Mouse (Mus musculus): ENCODE results near the gene Aarsd1. TPM values are rescaled to one million over a fixed set of nuclear protein-coding genes. Genes with fewer than 3 reads are reported as not detected.
A peak's percentile ranks its signal among the peaks of the same experiment; 100 is the strongest.
"Not testable (repeated sequence)": the region's sequence is repeated elsewhere in the genome, so short reads cannot be mapped to it uniquely, and the experiment has no call there.

Gene Aarsd1
- polyA plus RNA-seq, 1 experiment from 2014 or later, result 12.0 TPM

- H3K27ac ChIP-seq, result no peak overlapping the region
Observed at GRCm38 (mm10) chr11:101454702-101455101, 37.3 kb upstream of the Aarsd1 start.

GRCm38 (mm10) chr11:101452093-101452774 lies 34.8 kb upstream of the Aarsd1 start:
- Histone ChIP-seq H3K79me2 (ENCODE audit: inconsistent target) (peaks cover 89% of the 10 kb centered on the region), H3K36me3 (ENCODE audit: inconsistent target) (peaks cover 41% of the 10 kb centered on the region), H3K27ac (no peak overlapping the region), H3K4me3 (ENCODE audit: inconsistent target) (no peak overlapping the region)
- WGBS (ENCODE audit: missing documents), result 49% methylated on average over 10 of the region's 10 CpGs

More at GRCm38 (mm10) chr11:101454702-101455101, 37.3 kb upstream of the Aarsd1 start:
- no peak overlapping the region for H3K4me3 ChIP-seq (ENCODE audit: inconsistent target)
- peaks cover 65% of the 10 kb centered on the region for H3K36me3 ChIP-seq (ENCODE audit: inconsistent target)
- peaks cover 84% of the 10 kb centered on the region for H3K79me2 ChIP-seq (ENCODE audit: inconsistent target)
- 89% methylated on average over 6 of the region's 6 CpGs for WGBS (ENCODE audit: missing documents)

- Histone ChIP-seq H3K79me2 (ENCODE audit: inconsistent target) (peaks cover 82% of the 10 kb centered on the region), H3K27ac (no peak overlapping the region), H3K4me3 (ENCODE audit: inconsistent target) (no peak overlapping the region), H3K36me3 (ENCODE audit: inconsistent target) (peaks cover 34% of the 10 kb centered on the region)
- 91% methylated on average over 4 of the region's 10 CpGs for WGBS (ENCODE audit: missing documents)
Observed at GRCm38 (mm10) chr11:101451536-101451935, 34.1 kb upstream of the Aarsd1 start.

- Histone ChIP-seq H3K4me3 (ENCODE audit: inconsistent target) (no peak overlapping the region), H3K79me2 (ENCODE audit: inconsistent target) (peaks cover 70% of the 10 kb centered on the region), H3K36me3 (ENCODE audit: inconsistent target) (peaks cover 26% of the 10 kb centered on the region; the same call in 1 of the 2 replicates), H3K27ac (no peak overlapping the region)
- WGBS (ENCODE audit: missing documents), result 100% methylated on average over 2 of the region's 3 CpGs
Observed at GRCm38 (mm10) chr11:101450394-101450793, 33.0 kb upstream of the Aarsd1 start.

- Histone ChIP-seq H3K27ac (peak overlapping the region; percentile 83; the same call in 1 of the 2 replicates), H3K36me3 (ENCODE audit: inconsistent target) (peaks cover 23% of the 10 kb centered on the region; the same call in 1 of the 2 replicates), H3K4me3 (ENCODE audit: inconsistent target) (peak overlapping the region; percentile 85), H3K79me2 (ENCODE audit: inconsistent target) (peaks cover 67% of the 10 kb centered on the region)
- no CpG with 5 or more reads among the region's 4 CpGs for WGBS (ENCODE audit: missing documents)
Observed at GRCm38 (mm10) chr11:101449596-101449995, 32.2 kb upstream of the Aarsd1 start.

- Histone ChIP-seq H3K36me3 (ENCODE audit: inconsistent target) (peaks cover 26% of the 10 kb centered on the region; the same call in 1 of the 2 replicates), H3K4me3 (ENCODE audit: inconsistent target) (peak overlapping the region; percentile 85), H3K27ac (peak overlapping the region; percentile 83), H3K79me2 (ENCODE audit: inconsistent target) (peaks cover 67% of the 10 kb centered on the region)
- WGBS (ENCODE audit: missing documents), result 10% methylated on average over 4 of the region's 4 CpGs
Observed at GRCm38 (mm10) chr11:101448899-101449298, 31.5 kb upstream of the Aarsd1 start.

- Histone ChIP-seq H3K27ac (peak within 1 kb of the TSS; percentile 83), H3K36me3 (ENCODE audit: inconsistent target) (peaks cover 31% of the 10 kb centered on the region; the same call in 1 of the 2 replicates), H3K79me2 (ENCODE audit: inconsistent target) (peaks cover 67% of the 10 kb centered on the region), H3K4me3 (ENCODE audit: inconsistent target) (peak within 1 kb of the TSS; percentile 85)
- 3% methylated on average over 10 of the region's 10 CpGs for WGBS (ENCODE audit: missing documents)
Observed at GRCm38 (mm10) chr11:101448274-101448746, 30.9 kb upstream of the Aarsd1 start, which contains the start of gene Ifi35. TSS of gene Ifi35 (plus strand) at chr11:101448407.

GRCm38 (mm10) chr11:101447786-101448185 lies 30.4 kb upstream of the Aarsd1 start:
- Histone ChIP-seq H3K4me3 (ENCODE audit: inconsistent target) (no peak overlapping the region), H3K36me3 (ENCODE audit: inconsistent target) (peaks cover 27% of the 10 kb centered on the region; the same call in 1 of the 2 replicates), H3K79me2 (ENCODE audit: inconsistent target) (peaks cover 67% of the 10 kb centered on the region), H3K27ac (peak overlapping the region; percentile 83)
- 88% methylated on average over 5 of the region's 5 CpGs for WGBS (ENCODE audit: missing documents)

- 90% methylated on average over 2 of the region's 8 CpGs for WGBS (ENCODE audit: missing documents)
- not testable (repeated sequence) for H3K27ac ChIP-seq; H3K4me3 ChIP-seq (ENCODE audit: inconsistent target)
- Histone ChIP-seq H3K36me3 (ENCODE audit: inconsistent target) (peaks cover 18% of the 10 kb centered on the region; the same call in 1 of the 2 replicates), H3K79me2 (ENCODE audit: inconsistent target) (peaks cover 63% of the 10 kb centered on the region)
Observed at GRCm38 (mm10) chr11:101446860-101447259, 29.4 kb upstream of the Aarsd1 start.

GRCm38 (mm10) chr11:101446319-101446718 lies 28.9 kb upstream of the Aarsd1 start:
- WGBS (ENCODE audit: missing documents), result 86% methylated on average over 1 of the region's 1 CpGs
- Histone ChIP-seq H3K79me2 (ENCODE audit: inconsistent target) (peaks cover 57% of the 10 kb centered on the region), H3K27ac (no peak overlapping the region), H3K4me3 (ENCODE audit: inconsistent target) (no peak overlapping the region), H3K36me3 (ENCODE audit: inconsistent target) (peaks cover 18% of the 10 kb centered on the region; the same call in 1 of the 2 replicates)

- peak overlapping the region; percentile 43 for H3K27ac ChIP-seq
- H3K36me3 ChIP-seq (ENCODE audit: inconsistent target), result peaks cover 18% of the 10 kb centered on the region; the same call in 1 of the 2 replicates
- H3K79me2 ChIP-seq (ENCODE audit: inconsistent target), result peaks cover 27% of the 10 kb centered on the region
- H3K4me3 ChIP-seq (ENCODE audit: inconsistent target), result peak overlapping the region; percentile 95
- 0% methylated on average over 14 of the region's 14 CpGs for WGBS (ENCODE audit: missing documents)
Observed at GRCm38 (mm10) chr11:101442760-101443159, 25.3 kb upstream of the Aarsd1 start.

- under 1% methylated on average over 42 of the region's 42 CpGs for WGBS (ENCODE audit: missing documents)
- H3K36me3 ChIP-seq (ENCODE audit: inconsistent target), result peaks cover 18% of the 10 kb centered on the region; the same call in 1 of the 2 replicates
- peak within 1 kb of the TSS; percentile 95 for H3K4me3 ChIP-seq (ENCODE audit: inconsistent target)
- H3K27ac ChIP-seq, result peak within 1 kb of the TSS; percentile 43
- H3K79me2 ChIP-seq (ENCODE audit: inconsistent target), result peaks cover 27% of the 10 kb centered on the region
Observed at GRCm38 (mm10) chr11:101442127-101442693, 24.8 kb upstream of the Aarsd1 start, which contains the start of gene Rpl27. TSS of gene Rpl27 (plus strand) at chr11:101442298.

- H3K27ac ChIP-seq, result not testable (repeated sequence)
- H3K36me3 ChIP-seq (ENCODE audit: inconsistent target), result peaks cover 18% of the 10 kb centered on the region; the same call in 1 of the 2 replicates
- peaks cover 27% of the 10 kb centered on the region for H3K79me2 ChIP-seq (ENCODE audit: inconsistent target)
- WGBS (ENCODE audit: missing documents), result 28% methylated on average over 9 of the region's 15 CpGs
- H3K4me3 ChIP-seq (ENCODE audit: inconsistent target), result peak overlapping the region; percentile 12; the same call in 1 of the 2 replicates
Observed at GRCm38 (mm10) chr11:101441450-101442126, 24.2 kb upstream of the Aarsd1 start.

GRCm38 (mm10) chr11:101438006-101438405 lies 20.6 kb upstream of the Aarsd1 start:
- not testable (repeated sequence) for H3K79me2 ChIP-seq (ENCODE audit: inconsistent target); H3K4me3 ChIP-seq (ENCODE audit: inconsistent target); H3K27ac ChIP-seq
- 57% methylated on average over 2 of the region's 3 CpGs for WGBS (ENCODE audit: missing documents)
- H3K36me3 ChIP-seq (ENCODE audit: inconsistent target), result peaks cover 18% of the 10 kb centered on the region

All from macrophage (primary cell).